Mouse (Mus musculus) thymus, adult 2 months (tissue): ENCODE data around the gene Palld.

Experiments used
- CTCF ChIP-seq: fragments of 200-500 bp; IDR thresholded peaks from 2 replicates; pipeline ENCODE4 v1.5.1; 2012; ENCODE audit warnings: mild to moderate bottlenecking, control low read depth, low read length, moderate library complexity, borderline replicate concordance; ENCODE audit not compliant: control insufficient read depth, poor library complexity, insufficient read depth; ENCODE audit errors: extremely low read depth
- POLR2A ChIP-seq: fragments of 200-500 bp; IDR thresholded peaks from 2 replicates; pipeline ENCODE4 v1.6.1; 2012; ENCODE audit warnings: mild to moderate bottlenecking, low read length, control low read depth, moderate library complexity; ENCODE audit not compliant: control insufficient read depth, poor library complexity, insufficient read depth; ENCODE audit errors: extremely low read depth

DNA sequence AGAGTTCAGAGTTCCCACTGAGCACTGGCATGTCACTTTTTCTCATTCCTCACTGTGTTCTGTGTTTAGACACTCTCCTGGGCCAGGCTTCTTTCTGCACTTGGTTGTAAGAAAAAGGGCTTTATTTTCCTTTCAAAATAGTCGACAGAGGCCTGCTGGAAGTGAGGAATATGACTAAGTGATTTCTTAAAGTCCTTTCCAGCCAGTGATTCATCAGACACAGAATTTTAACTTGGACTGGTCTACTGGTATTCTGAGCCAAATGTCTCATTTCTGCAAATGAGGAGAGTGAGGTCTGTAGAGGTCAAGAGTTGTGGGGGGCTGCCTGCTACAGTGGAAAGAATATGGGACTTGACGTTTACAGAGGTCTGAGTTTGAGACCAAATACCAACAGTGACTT is 147.3 kb downstream of the Palld start:
- TF ChIP-seq POLR2A (no peak), CTCF (no peak)
